Mouse (Mus musculus): ENCODE results near the gene Eif1ad.
"Not testable (repeated sequence)": the region's sequence is repeated elsewhere in the genome, so short reads cannot be mapped to it uniquely, and the experiment has no call there.

Eif1ad gene

GRCm38 (mm10) chr19:5366175-5367052, at the start of gene Eif1ad:
Gene Eif1ad, plus strand, starts transcription at chr19:5366741.
- peak; percentile 100 for DNase-seq (ENCODE audit: low read depth, low spot score)

GRCm38 (mm10) chr19:5323801-5324200, 42.7 kb upstream of the Eif1ad start:
- DNase-seq (ENCODE audit: low read depth, low spot score), result peak; percentile 57

GRCm38 (mm10) chr19:5327970-5328369, 38.6 kb upstream of the Eif1ad start:
- DNase-seq (ENCODE audit: low read depth, low spot score), result no peak

- no peak for DNase-seq (ENCODE audit: low read depth, low spot score)
Measured at GRCm38 (mm10) chr19:5334741-5335140, 31.8 kb upstream of the Eif1ad start.

- DNase-seq (ENCODE audit: low read depth, low spot score), result no peak
Measured at GRCm38 (mm10) chr19:5335441-5335840, 31.1 kb upstream of the Eif1ad start, which contains the start of gene Catsper1. Gene Catsper1, plus strand, starts transcription at chr19:5335741.

GRCm38 (mm10) chr19:5337975-5338374, 28.6 kb upstream of the Eif1ad start:
- DNase-seq (ENCODE audit: low read depth, low spot score), result peak; percentile 75

- DNase-seq (ENCODE audit: low read depth, low spot score), result no peak
Measured at GRCm38 (mm10) chr19:5341360-5341759, 25.2 kb upstream of the Eif1ad start.

GRCm38 (mm10) chr19:5345297-5346131, 21.0 kb upstream of the Eif1ad start:
- DNase-seq (ENCODE audit: low read depth, low spot score), result no peak

GRCm38 (mm10) chr19:5348064-5348463, 18.5 kb upstream of the Eif1ad start:
- DNase-seq (ENCODE audit: low read depth, low spot score), result no peak

- DNase-seq (ENCODE audit: low read depth, low spot score), result peak; percentile 53
Measured at GRCm38 (mm10) chr19:5348526-5349501, 17.7 kb upstream of the Eif1ad start.

GRCm38 (mm10) chr19:5349502-5349873, 17.1 kb upstream of the Eif1ad start, which contains the start of gene Cst6:
Gene Cst6, minus strand, starts transcription at chr19:5349574.
- DNase-seq (ENCODE audit: low read depth, low spot score), result not testable (repeated sequence)

GRCm38 (mm10) chr19:5353609-5354008, 12.9 kb upstream of the Eif1ad start:
- DNase-seq (ENCODE audit: low read depth, low spot score), result no peak

GRCm38 (mm10) chr19:5356080-5356479, 10.5 kb upstream of the Eif1ad start:
- no peak for DNase-seq (ENCODE audit: low read depth, low spot score)

GRCm38 (mm10) chr19:5362186-5362585, 4.4 kb upstream of the Eif1ad start:
- DNase-seq (ENCODE audit: low read depth, low spot score), result no peak

GRCm38 (mm10) chr19:5364124-5364523, 2.4 kb upstream of the Eif1ad start:
- DNase-seq (ENCODE audit: low read depth, low spot score), result no peak

- no peak for DNase-seq (ENCODE audit: low read depth, low spot score)
Measured at GRCm38 (mm10) chr19:5365751-5366150, 790 bp upstream of the Eif1ad start.

- no peak for DNase-seq (ENCODE audit: low read depth, low spot score)
Measured at GRCm38 (mm10) chr19:5367053-5367359, 465 bp downstream of the Eif1ad start, which contains the start of gene Banf1. Gene Banf1, minus strand, starts transcription at chr19:5367168.

GRCm38 (mm10) chr19:5367455-5367854, 914 bp downstream of the Eif1ad start:
- peak; percentile 41 for DNase-seq (ENCODE audit: low read depth, low spot score)

GRCm38 (mm10) chr19:5370932-5371331, 4.4 kb downstream of the Eif1ad start:
- no peak for DNase-seq (ENCODE audit: low read depth, low spot score)

- no peak for DNase-seq (ENCODE audit: low read depth, low spot score)
Measured at GRCm38 (mm10) chr19:5372724-5373123, 6.2 kb downstream of the Eif1ad start.

GRCm38 (mm10) chr19:5374177-5374576, 7.6 kb downstream of the Eif1ad start:
- DNase-seq (ENCODE audit: low read depth, low spot score), result no peak

All from A20 (cell line).